Mouse (Mus musculus): ENCODE measurements around the gene 5031410I06Rik.
"Not testable (repeated sequence)": the region's sequence is repeated elsewhere in the genome, so short reads cannot be mapped to it uniquely, and the experiment has no call there.

Gene 5031410I06Rik

GRCm38 (mm10) chr5:26105262-26105661, at the start of gene 5031410I06Rik:
TSS of gene 5031410I06Rik (minus strand) at chr5:26105362.
- DNase-seq (ENCODE audit: extremely low spot score, low read depth, low spot score) = not testable (repeated sequence)

- DNase-seq (ENCODE audit: extremely low spot score, low read depth, low spot score) = peak; percentile 6
These were observed 37.7 kb upstream of the 5031410I06Rik start for GRCm38 (mm10) chr5:26142891-26143290.

GRCm38 (mm10) chr5:26121321-26121720, 16.2 kb upstream of the 5031410I06Rik start, which contains the start of gene Gm10220:
TSS of gene Gm10220 (minus strand) at chr5:26121421.
- not testable (repeated sequence) for DNase-seq (ENCODE audit: extremely low spot score, low read depth, low spot score)

GRCm38 (mm10) chr5:26089191-26089590, 16.0 kb downstream of the 5031410I06Rik start, which contains the start of gene Gm10471:
TSS of gene Gm10471 (minus strand) at chr5:26089291.
- not testable (repeated sequence) for DNase-seq (ENCODE audit: extremely low spot score, low read depth, low spot score)

- not testable (repeated sequence) for DNase-seq (ENCODE audit: extremely low spot score, low read depth, low spot score)
These were observed 26.1 kb downstream of the 5031410I06Rik start for GRCm38 (mm10) chr5:26079023-26079422.

GRCm38 (mm10) chr5:26070716-26071115, 34.4 kb downstream of the 5031410I06Rik start:
- DNase-seq (ENCODE audit: extremely low spot score, low read depth, low spot score) = no peak

- not testable (repeated sequence) for DNase-seq (ENCODE audit: extremely low spot score, low read depth, low spot score)
These were observed 46.7 kb downstream of the 5031410I06Rik start, which contains the start of gene Gm7347 for GRCm38 (mm10) chr5:26058481-26058880. TSS of gene Gm7347 (minus strand) at chr5:26058581.
